Mouse (Mus musculus) left cerebral cortex, postnatal 10 days (tissue): ENCODE measurements at regions not wholly inside any gene's neighbourhood (a gene's known extent, or its start where the extent isn't known, plus 50 kb on each side); places are given as distances from the start of the nearest gene placed in this dataset.

Experiments
- DNase-seq, 2 experiments: peaks; one replicate each; pipeline ENCODE4 v3.0.0; 2021 to 2022; ENCODE audit warnings: low spot score in 2 of 2, mixed read lengths in 1 of 2; ENCODE audit errors: extremely low spot score in 1 of 2
- intact Hi-C: fragments of 180-260 bp; cut with DNase I; formaldehyde crosslinking; loops from one replicate; pipeline ENCODE4 v1.15.1; 2025

GRCm38 (mm10) chr2:46245717-46246116 lies 1128.5 kb upstream of the Zeb2 start:
- intact Hi-C loops, result no loop called here
- no peak for DNase-seq

GRCm38 (mm10) chr2:46244697-46245096 lies 1127.5 kb upstream of the Zeb2 start:
- intact Hi-C loops, result no loop called here
- no peak for DNase-seq

GRCm38 (mm10) chr2:46242806-46243205 lies 1125.6 kb upstream of the Zeb2 start:
- peak in 1 of 2 experiments; percentile 8 for DNase-seq
- intact Hi-C loops, result no loop called here

- DNase-seq, result no peak
Measured at GRCm38 (mm10) chr2:46239874-46240273, 1122.7 kb upstream of the Zeb2 start.

GRCm38 (mm10) chr2:46230791-46231450 lies 1113.7 kb upstream of the Zeb2 start:
- DNase-seq, result no peak
- intact Hi-C loops, result no loop called here

More at GRCm38 (mm10) chr2:46239874-46240273, 1122.7 kb upstream of the Zeb2 start:
- intact Hi-C loops, result no loop called here

GRCm38 (mm10) chr2:46218336-46218957 lies 1101.3 kb upstream of the Zeb2 start:
- intact Hi-C loops, result no loop called here

GRCm38 (mm10) chr2:46199341-46199740 lies 1082.1 kb upstream of the Zeb2 start:
- intact Hi-C loops, result no loop called here
- no peak for DNase-seq

More at GRCm38 (mm10) chr2:46218336-46218957, 1101.3 kb upstream of the Zeb2 start:
- DNase-seq, result peak in 1 of 2 experiments; percentile 15

GRCm38 (mm10) chr2:46187265-46187888 lies 1070.2 kb upstream of the Zeb2 start:
- intact Hi-C loops, result no loop called here
- DNase-seq, result no peak

GRCm38 (mm10) chr2:46183241-46183640 lies 1066.0 kb upstream of the Zeb2 start:
- DNase-seq, result no peak
- intact Hi-C loops, result no loop called here

- no peak for DNase-seq
- intact Hi-C loops, result no loop called here
Measured at GRCm38 (mm10) chr2:46179741-46180140, 1062.5 kb upstream of the Zeb2 start.

- intact Hi-C loops, result no loop called here
- DNase-seq, result no peak
Measured at GRCm38 (mm10) chr2:46168488-46168887, 1051.3 kb upstream of the Zeb2 start.

GRCm38 (mm10) chr2:46149848-46150247 lies 1032.7 kb upstream of the Zeb2 start:
- no peak for DNase-seq
- intact Hi-C loops, result no loop called here

- intact Hi-C loops, result no loop called here
- no peak for DNase-seq
Measured at GRCm38 (mm10) chr2:46119871-46120270, 1002.7 kb upstream of the Zeb2 start.

- no peak for DNase-seq
- intact Hi-C loops, result no loop called here
Measured at GRCm38 (mm10) chr2:46106991-46107390, 989.8 kb upstream of the Zeb2 start.

- intact Hi-C loops, result no loop called here
- no peak for DNase-seq
Measured at GRCm38 (mm10) chr2:46065034-46065802, 948.0 kb upstream of the Zeb2 start.

GRCm38 (mm10) chr2:46055729-46056128 lies 938.5 kb upstream of the Zeb2 start:
- no peak for DNase-seq
- intact Hi-C loops, result no loop called here

GRCm38 (mm10) chr2:46054902-46055301 lies 937.7 kb upstream of the Zeb2 start:
- DNase-seq, result peak; percentile 5 to 15
- intact Hi-C loops, result no loop called here

- intact Hi-C loops, result no loop called here
- no peak for DNase-seq
Measured at GRCm38 (mm10) chr2:46021854-46022253, 904.7 kb upstream of the Zeb2 start.

- no peak for DNase-seq
- intact Hi-C loops, result no loop called here
Measured at GRCm38 (mm10) chr2:46013771-46014269, 896.6 kb upstream of the Zeb2 start.
